Mouse (Mus musculus) cortical plate, adult 2 months (tissue): ENCODE measurements around the gene Nmnat2.

Source experiments
- CTCF ChIP-seq: fragments of 200-500 bp; IDR thresholded peaks from 2 replicates; pipeline ENCODE4 v1.5.1; 2011; ENCODE audit warnings: mild to moderate bottlenecking, control low read depth, low read length; ENCODE audit not compliant: insufficient read depth; ENCODE audit errors: extremely low read depth
- POLR2A ChIP-seq: fragments of 200-500 bp; IDR thresholded peaks from 2 replicates; pipeline ENCODE4 v1.6.1; 2011; ENCODE audit warnings: mild to moderate bottlenecking, low read length, control low read depth; ENCODE audit not compliant: insufficient read depth; ENCODE audit errors: extremely low read depth

- TF ChIP-seq CTCF (no peak; the same call in 1 of the 2 replicates), POLR2A (no peak)
Measured at GRCm38 (mm10) chr1:153066387-153066781, 111.6 kb downstream of the Nmnat2 start.
